16 mouse cellular contexts compared by ENCODE assay signal in the genomic region with DNA sequence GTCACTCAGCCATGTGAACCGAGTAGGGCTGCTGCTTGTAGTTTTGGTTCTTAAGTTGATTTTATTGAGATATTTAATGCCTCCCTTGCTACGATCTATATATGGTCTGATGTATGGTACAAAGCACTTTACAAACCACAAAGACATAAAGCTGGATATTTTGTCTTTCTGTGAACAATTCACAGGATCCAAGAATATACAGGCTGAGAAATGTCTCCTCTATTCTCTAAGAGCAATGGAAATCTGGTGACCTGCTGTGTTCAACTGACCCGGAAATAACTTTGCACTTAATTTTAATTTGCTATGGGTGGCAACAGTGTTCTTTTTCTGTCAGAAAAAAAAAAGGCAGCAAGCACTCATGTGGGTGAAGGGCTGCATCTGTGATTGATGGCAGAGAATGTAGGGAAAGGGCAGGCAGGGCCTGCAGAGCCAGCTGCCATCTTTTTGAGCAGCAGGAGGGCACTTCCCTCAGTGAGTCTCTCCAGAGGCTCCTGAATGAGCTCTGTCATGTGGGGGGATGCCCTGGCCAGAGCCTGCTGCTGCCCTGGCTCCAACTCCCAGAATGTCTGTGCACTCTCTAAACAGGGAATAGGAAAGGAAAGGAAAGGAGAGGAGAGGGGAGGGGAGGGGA.
DNase-seq lines count a peak whose midpoint lies in the region; ATAC-seq lines count a peak whose summit lies in the region.
"Had no signal": no experiment of that assay in that cellular context is flagged by ENCODE, and none has a peak within 500 bp of the region (broad histone marks: within the 10 kb centered on the region; RNA-seq: fewer than 3 reads in every experiment).

No protein-coding gene starts in this region.

- H3K4me2 ChIP-seq in hindbrain, embryonic 14.5 days (replicated peaks), result no peak overlapping the region
- H3K4me2 ChIP-seq in neural tube, embryonic 12.5 days (replicated peaks), result no peak overlapping the region
- H3K4me2 ChIP-seq: heart, embryonic 12.5 days had no signal

- H3K9me3 ChIP-seq in hindbrain, embryonic 14.5 days (ENCODE audit: control insufficient read depth, low read length), result no peaks in the 10 kb centered on the region
- no peaks in the 10 kb centered on the region for H3K9me3 ChIP-seq in neural tube, embryonic 12.5 days
- H3K9me3 ChIP-seq in heart, embryonic 10.5 days, result no peaks in the 10 kb centered on the region
- H3K9me3 ChIP-seq: heart, embryonic 12.5 days had no signal

- no peak overlapping the region for H3K9ac ChIP-seq in hindbrain, embryonic 14.5 days
- no peak overlapping the region for H3K9ac ChIP-seq in neural tube, embryonic 12.5 days
- H3K9ac ChIP-seq: heart, embryonic 12.5 days had no signal

- no peaks in the 10 kb centered on the region for H3K27me3 ChIP-seq in hindbrain, embryonic 14.5 days (ENCODE audit: control insufficient read depth, insufficient read depth, low read length)
- no peaks in the 10 kb centered on the region for H3K27me3 ChIP-seq in neural tube, embryonic 12.5 days (replicated peaks)
- peaks cover 6% of the 10 kb centered on the region; the same call in 1 of the 2 replicates for H3K27me3 ChIP-seq in heart, embryonic 10.5 days (ENCODE audit: insufficient read depth, poor library complexity, severe bottlenecking)
- H3K27me3 ChIP-seq: heart, embryonic 12.5 days; Patski had no signal

- H3K4me3 ChIP-seq in hindbrain, embryonic 14.5 days (replicated peaks; ENCODE audit: low read length), result no peak overlapping the region
- no peak overlapping the region for H3K4me3 ChIP-seq in neural tube, embryonic 12.5 days
- H3K4me3 ChIP-seq in heart, embryonic 10.5 days, result no peak overlapping the region
- H3K4me3 ChIP-seq: heart, embryonic 12.5 days had no signal

- WGBS in hindbrain, embryonic 14.5 days, result 28% methylated on average over 3 of the region's 3 CpGs
- WGBS in neural tube, embryonic 12.5 days, result 23% methylated on average over 3 of the region's 3 CpGs
- 74% methylated on average over 3 of the region's 3 CpGs for WGBS in heart, embryonic 10.5 days

- peak; percentile 33 to 58 for DNase-seq in cerebellum, postnatal 10 days
- no peak for DNase-seq in cerebellum, adult 11 months
- DNase-seq in layer of hippocampus, postnatal 14 days (ENCODE audit: low spot score in 2 of 2), result peak; percentile 32 to 53
- no peak for DNase-seq in layer of hippocampus, adult 8-10 months (ENCODE audit: low spot score in 2 of 2)
- DNase-seq in hindbrain, embryonic 14.5 days (ENCODE audit: low spot score), result no peak
- DNase-seq in heart, embryonic 10.5 days (ENCODE audit: low spot score), result no peak
- DNase-seq in right cerebral cortex, postnatal 14 days, result no peak
- DNase-seq: cerebellum, adult 2 months; gastrocnemius, postnatal 25 days; heart, postnatal 4 days; kidney, adult 18-20 months; kidney, postnatal 36 days; thymus, postnatal 36 days had no signal

- 0 out of 2 replicates have a peak, but pooled peaks cover 3% of the 10 kb centered on the region for H3K4me1 ChIP-seq in hindbrain, embryonic 14.5 days (replicated peaks; ENCODE audit: control insufficient read depth, insufficient read depth, low read length)
- peaks cover 5% of the 10 kb centered on the region; the same call in 1 of the 2 replicates for H3K4me1 ChIP-seq in neural tube, embryonic 12.5 days
- no peaks in the 10 kb centered on the region for H3K4me1 ChIP-seq in heart, embryonic 10.5 days
- H3K4me1 ChIP-seq: heart, embryonic 12.5 days had no signal

- H3K27ac ChIP-seq in hindbrain, embryonic 14.5 days, result peak overlapping the region; percentile 54; the same call in 1 of the 2 replicates
- H3K27ac ChIP-seq in neural tube, embryonic 12.5 days, result 0 out of 2 replicates have a peak overlapping the region, but pooled peaks have one; percentile 37
- H3K27ac ChIP-seq in heart, embryonic 10.5 days, result no peak overlapping the region

- no peaks in the 10 kb centered on the region for H3K36me3 ChIP-seq in hindbrain, embryonic 14.5 days (replicated peaks; ENCODE audit: control insufficient read depth, insufficient read depth)
- H3K36me3 ChIP-seq in neural tube, embryonic 12.5 days, result no peaks in the 10 kb centered on the region
- no peaks in the 10 kb centered on the region for H3K36me3 ChIP-seq in heart, embryonic 10.5 days
- H3K36me3 ChIP-seq: heart, embryonic 12.5 days had no signal

- ATAC-seq in hindbrain, embryonic 14.5 days (ENCODE audit: low FRiP score), result peak; percentile 62; the same call in 1 of the 2 replicates
- peak; percentile 87 for ATAC-seq in neural tube, embryonic 12.5 days (ENCODE audit: low FRiP score, low read depth)
- ATAC-seq: Patski had no signal

Comparison
In these comparisons a context has a peak if more than half of its experiments do, and no peak if none do; other contexts are left out.
1. DNase-seq: peak in cerebellum, postnatal 10 days (2 of 2) and layer of hippocampus, postnatal 14 days (2 of 2); none in cerebellum, adult 11 months (single experiment), layer of hippocampus, adult 8-10 months (0 of 2), hindbrain, embryonic 14.5 days (single experiment), heart, embryonic 10.5 days (single experiment) and right cerebral cortex, postnatal 14 days (single experiment).